Mouse (Mus musculus) midbrain, embryonic 10.5 days (tissue): ENCODE measurements around the gene Morn3. TPM values are rescaled to one million over a fixed set of nuclear protein-coding genes. Genes with fewer than 3 reads are reported as not detected.

Experiments used
- DNase-seq: peaks from one replicate; pipeline ENCODE4 v3.0.0-alpha.2; 2017; ENCODE audit warnings: low spot score
- H3K27ac ChIP-seq: fragments of 300-500 bp; sonication (generic); replicated peaks from 2 replicates; pipeline ENCODE4 v1.5.1; 2016; ENCODE audit warnings: mild to moderate bottlenecking
- H3K27me3 ChIP-seq: fragments of 300-500 bp; sonication (generic); 2 replicates; pipeline ENCODE4 v1.6.1; 2016; ENCODE audit warnings: low read depth, mild to moderate bottlenecking; ENCODE audit not compliant: poor library complexity, severe bottlenecking
- H3K36me3 ChIP-seq: fragments of 300-500 bp; sonication (generic); 2 replicates; pipeline ENCODE4 v1.6.1; 2016; ENCODE audit warnings: mild to moderate bottlenecking, moderate library complexity
- H3K4me1 ChIP-seq: fragments of 300-500 bp; sonication (generic); 2 replicates; pipeline ENCODE4 v1.6.1; 2016
- H3K4me3 ChIP-seq: fragments of 300-500 bp; sonication (generic); 2 replicates; pipeline ENCODE4 v1.5.1; 2016; ENCODE audit warnings: mild to moderate bottlenecking, moderate library complexity
- H3K9me3 ChIP-seq: fragments of 300-500 bp; sonication (generic); replicated peaks from 2 replicates; pipeline ENCODE4 v1.6.1; 2016; ENCODE audit warnings: mild to moderate bottlenecking
- WGBS: fragments of 180-500 bp; shearing (Covaris S2); methylation state at CpG from one replicate; pipeline ENCODE4 v1.1.7; 2016; 5-methylcytosine and 5-hydroxymethylcytosine counted together
- polyA plus RNA-seq: library from polyadenylated mRNA; unstranded; fragments of >200 nt; fragmentation: Nextera tagmentation; extraction: Ambion mirVana; gene quantifications from 2 replicates; pipeline ENCODE4 v1.2.1, GENCODE M21; 2016

Gene Morn3
- polyA plus RNA-seq, 1 experiment from 2014 or later: 0.67 TPM

DNA sequence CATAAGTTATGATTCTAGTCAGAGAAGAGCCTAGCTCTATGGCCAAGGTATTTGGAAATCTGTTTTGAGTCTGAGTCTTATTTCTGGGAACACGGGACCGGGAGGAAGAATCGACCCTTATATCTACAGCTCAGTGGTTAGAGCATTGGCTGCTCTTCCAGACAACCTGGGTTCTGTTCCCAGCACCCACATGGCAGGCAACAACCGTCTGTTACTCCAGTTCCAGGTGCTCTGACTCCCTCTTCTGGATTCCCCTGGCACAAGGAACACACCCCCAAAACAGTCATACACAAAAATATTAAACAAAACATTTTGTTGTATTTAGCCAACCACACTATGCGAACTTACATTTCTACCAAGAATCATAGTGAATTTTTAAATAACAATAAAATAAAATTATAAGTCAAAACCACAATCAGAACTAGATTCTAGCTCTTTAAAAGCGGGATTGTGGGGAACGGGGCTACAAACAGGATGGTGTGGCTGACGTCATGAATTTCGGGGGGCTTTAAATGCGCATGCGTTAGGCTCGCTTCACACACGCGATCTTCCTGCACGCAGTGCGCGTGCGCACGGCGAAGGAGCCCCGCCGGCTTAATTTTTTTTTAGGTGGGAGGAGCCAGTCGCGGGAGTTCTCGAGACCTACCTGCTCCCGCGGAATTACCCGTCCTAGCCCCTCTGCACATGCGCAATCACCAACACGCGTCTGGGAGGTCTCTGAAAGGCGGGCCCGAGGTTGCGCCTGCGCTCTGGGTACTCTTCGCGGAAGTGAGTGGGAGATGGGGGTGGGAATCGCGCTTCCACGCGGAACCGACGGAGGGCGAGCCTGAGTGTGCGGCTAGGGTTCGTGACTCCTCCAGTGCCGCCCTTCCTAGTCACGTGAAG is 10.8 kb upstream of the Morn3 start:
- peak overlapping the region; percentile 54 for H3K4me3 ChIP-seq
- peaks cover 12% of the 10 kb centered on the region; the same call in 1 of the 2 replicates for H3K4me1 ChIP-seq
- no peaks in the 10 kb centered on the region for H3K27me3 ChIP-seq
- H3K9me3 ChIP-seq: no peaks in the 10 kb centered on the region
- peak; percentile 100 for DNase-seq
- WGBS: 8% methylated on average over 48 of the region's 48 CpGs
- H3K36me3 ChIP-seq: no peaks in the 10 kb centered on the region
- H3K27ac ChIP-seq: peak overlapping the region; percentile 83

DNA sequence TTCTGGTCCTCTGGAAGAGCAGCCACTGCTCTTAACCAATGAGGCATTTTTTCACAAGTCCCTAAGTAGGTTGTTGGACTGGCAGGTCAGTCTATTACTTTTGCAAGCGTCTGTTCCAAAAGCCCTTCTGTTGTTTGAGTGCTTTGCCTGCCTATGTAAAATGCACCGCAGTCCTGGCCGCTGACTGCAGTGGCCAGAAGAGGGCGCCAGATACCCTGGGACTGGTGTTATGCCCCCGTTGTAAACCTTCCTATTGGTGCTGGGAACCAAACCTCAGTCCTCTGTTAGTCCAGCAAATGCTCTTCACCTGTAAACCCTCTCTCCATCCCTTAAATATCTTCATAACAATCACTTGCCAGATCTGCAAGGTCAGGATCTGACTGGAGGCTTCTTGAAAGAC is 4.9 kb upstream of the Morn3 start:
- peaks cover 5% of the 10 kb centered on the region; the same call in 1 of the 2 replicates for H3K9me3 ChIP-seq
- no peak for DNase-seq
- no peaks in the 10 kb centered on the region for H3K36me3 ChIP-seq
- 84% methylated on average over 5 of the region's 5 CpGs for WGBS
- no peaks in the 10 kb centered on the region for H3K27me3 ChIP-seq
- H3K4me3 ChIP-seq: no peak overlapping the region
- H3K4me1 ChIP-seq: peaks cover 14% of the 10 kb centered on the region
- no peak overlapping the region for H3K27ac ChIP-seq

DNA sequence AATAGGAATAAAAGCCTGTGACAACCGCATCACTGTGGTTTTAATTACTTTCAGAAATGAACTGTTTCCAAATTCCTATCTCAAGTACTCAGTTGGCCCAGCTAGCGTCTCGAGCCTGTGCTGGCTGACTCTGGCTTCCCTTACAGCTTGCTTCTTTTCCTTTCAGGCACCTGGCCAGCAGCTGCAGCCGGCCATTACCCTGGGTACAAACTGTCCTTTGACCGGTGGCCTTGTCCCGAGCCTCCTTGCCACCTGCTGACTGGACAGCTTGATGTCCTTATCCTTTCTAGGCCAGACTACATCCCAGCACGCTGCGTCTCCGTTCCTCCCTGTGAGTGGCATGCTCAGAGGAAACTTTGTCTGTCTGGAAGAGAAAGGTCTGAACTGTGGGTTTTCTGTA is 4.1 kb upstream of the Morn3 start:
- Histone ChIP-seq H3K4me3 (no peak overlapping the region), H3K36me3 (no peaks in the 10 kb centered on the region), H3K27me3 (no peaks in the 10 kb centered on the region), H3K27ac (no peak overlapping the region), H3K4me1 (peaks cover 17% of the 10 kb centered on the region), H3K9me3 (peaks cover 5% of the 10 kb centered on the region; the same call in 1 of the 2 replicates)
- WGBS: 86% methylated on average over 9 of the region's 9 CpGs
- no peak for DNase-seq

DNA sequence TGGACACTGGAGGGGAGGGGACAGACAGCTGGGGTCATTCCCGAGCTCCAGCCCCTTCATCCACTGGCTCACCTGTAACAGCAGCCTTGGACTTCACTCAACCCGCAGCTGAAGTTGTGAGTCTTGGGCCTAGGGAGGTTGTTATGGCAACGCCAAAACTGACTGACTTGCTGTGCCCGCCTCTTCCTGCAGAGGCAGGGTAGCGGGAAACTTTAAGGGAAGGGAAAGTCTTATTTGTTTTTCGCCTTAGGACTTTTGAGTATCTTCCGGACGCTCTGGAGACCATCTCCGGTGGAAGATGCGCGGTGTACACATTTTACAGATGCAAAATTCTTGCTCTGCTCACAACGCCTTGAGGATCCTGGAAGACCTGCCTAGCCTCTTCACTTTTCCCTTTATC is 2.5 kb upstream of the Morn3 start:
- Histone ChIP-seq H3K36me3 (no peaks in the 10 kb centered on the region), H3K27me3 (no peaks in the 10 kb centered on the region), H3K9me3 (peaks cover 5% of the 10 kb centered on the region; the same call in 1 of the 2 replicates), H3K4me1 (peaks cover 21% of the 10 kb centered on the region), H3K4me3 (peak overlapping the region; percentile 44), H3K27ac (peak overlapping the region; percentile 86)
- peak; percentile 68 for DNase-seq
- 6% methylated on average over 12 of the region's 12 CpGs for WGBS

DNA sequence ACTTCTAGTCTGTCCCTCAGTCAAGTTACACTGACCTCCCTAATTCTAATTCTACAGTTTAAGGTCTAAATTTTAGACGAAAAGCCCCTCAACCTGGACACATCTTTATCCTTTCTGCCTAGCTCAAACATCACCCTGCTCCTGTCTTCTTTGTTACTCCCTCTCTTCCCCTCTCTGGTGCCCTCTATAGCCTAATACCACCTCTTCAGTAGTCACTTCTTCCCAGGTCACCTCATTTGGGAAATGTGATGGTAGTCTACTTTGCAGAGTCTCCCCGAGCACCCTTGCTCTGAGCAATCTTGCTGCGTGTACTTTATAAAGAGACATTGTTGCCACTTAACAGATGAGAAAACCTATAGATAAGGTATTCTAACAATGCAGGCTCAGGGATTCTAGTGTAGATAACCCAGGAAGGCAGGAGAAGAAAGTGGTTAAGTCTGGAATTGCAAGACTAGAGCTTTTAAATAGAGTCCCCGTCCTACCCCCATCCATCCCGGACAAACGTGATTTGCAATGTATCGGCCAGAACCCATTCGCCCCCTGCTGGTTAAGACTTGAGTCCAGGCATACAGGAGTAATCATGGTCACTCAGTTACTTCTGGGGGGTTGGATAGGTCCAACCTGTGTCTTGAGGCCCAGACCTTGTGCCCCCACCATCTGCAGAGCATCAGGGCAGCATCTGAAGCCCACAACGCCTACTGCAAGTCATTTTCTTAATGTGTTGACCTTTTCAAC is 1.1 kb downstream of the Morn3 start:
- H3K4me3 ChIP-seq: no peak overlapping the region
- H3K27ac ChIP-seq: no peak overlapping the region
- peak; percentile 47 for DNase-seq
- peaks cover under 1% of the 10 kb centered on the region; the same call in 1 of the 2 replicates for H3K27me3 ChIP-seq
- peaks cover 22% of the 10 kb centered on the region for H3K4me1 ChIP-seq
- WGBS: 48% methylated on average over 9 of the region's 9 CpGs
- no peaks in the 10 kb centered on the region for H3K36me3 ChIP-seq
- no peaks in the 10 kb centered on the region for H3K9me3 ChIP-seq

GRCm38 (mm10) chr5:123043856-123044255 is 3.0 kb downstream of the Morn3 start:
- no peak overlapping the region for H3K27ac ChIP-seq
- 26% methylated on average over 7 of the region's 7 CpGs for WGBS
- H3K4me1 ChIP-seq: peaks cover 22% of the 10 kb centered on the region
- H3K27me3 ChIP-seq: peaks cover 4% of the 10 kb centered on the region; the same call in 1 of the 2 replicates
- no peaks in the 10 kb centered on the region for H3K9me3 ChIP-seq
- H3K36me3 ChIP-seq: no peaks in the 10 kb centered on the region
- no peak overlapping the region for H3K4me3 ChIP-seq
- DNase-seq: peak; percentile 36

DNA sequence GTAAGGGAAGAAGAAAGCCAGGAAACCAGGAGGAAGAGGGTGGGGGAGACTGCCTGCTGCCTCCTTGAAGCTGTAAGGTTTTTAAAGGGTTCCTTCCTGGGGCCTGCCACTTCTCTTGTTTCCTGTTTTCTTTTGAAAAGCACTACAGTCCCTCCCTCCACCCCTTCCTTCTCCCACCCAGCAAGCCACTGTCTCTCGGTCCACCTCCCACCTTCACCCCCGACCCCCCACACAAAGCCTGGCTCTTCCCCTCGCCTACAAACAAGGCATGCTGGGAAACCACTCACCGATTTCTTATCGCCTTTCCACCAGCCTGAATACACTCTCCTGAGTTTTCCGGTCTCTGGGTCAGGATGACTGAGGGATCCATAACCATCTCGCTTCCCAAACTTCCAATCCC is 6.0 kb downstream of the Morn3 start:
- 0 out of 2 replicates have a peak overlapping the region, but pooled peaks have one; percentile 38 for H3K27ac ChIP-seq
- H3K9me3 ChIP-seq: no peaks in the 10 kb centered on the region
- H3K36me3 ChIP-seq: no peaks in the 10 kb centered on the region
- peaks cover 18% of the 10 kb centered on the region for H3K4me1 ChIP-seq
- 65% methylated on average over 7 of the region's 7 CpGs for WGBS
- peaks cover 4% of the 10 kb centered on the region; the same call in 1 of the 2 replicates for H3K27me3 ChIP-seq
- H3K4me3 ChIP-seq: no peak overlapping the region
- DNase-seq: no peak

DNA sequence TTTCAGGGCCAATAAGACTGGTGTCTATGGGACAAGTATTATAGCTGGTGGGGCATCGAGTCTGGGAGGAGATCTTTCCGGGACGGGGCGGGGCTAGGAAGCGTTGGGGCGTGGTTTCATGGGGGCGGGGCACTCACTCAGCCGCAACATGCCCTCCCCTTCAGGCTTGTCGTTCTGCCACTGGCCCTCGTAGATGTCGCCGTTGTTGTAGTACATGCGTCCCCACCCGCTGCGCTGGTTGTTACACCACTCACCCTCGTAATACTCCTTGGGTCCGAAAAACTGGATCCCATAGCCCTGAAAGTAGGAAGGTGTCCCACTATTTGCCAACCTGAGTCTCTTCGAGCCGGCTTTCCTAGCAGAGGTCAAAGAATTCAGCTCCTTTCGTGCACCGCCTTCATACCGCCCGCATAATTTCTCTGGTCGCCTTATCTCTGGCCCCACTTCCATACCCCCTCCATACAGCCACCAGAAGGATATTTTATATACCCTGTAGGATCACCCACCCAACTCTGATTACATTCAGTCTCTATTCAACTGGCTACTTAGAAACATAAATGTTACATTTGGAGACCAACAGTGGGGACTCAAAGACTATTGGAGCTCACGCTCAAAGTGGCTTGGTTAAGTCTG is 7.6 kb downstream of the Morn3 start:
- Histone ChIP-seq H3K27me3 (peaks cover 4% of the 10 kb centered on the region; the same call in 1 of the 2 replicates), H3K9me3 (no peaks in the 10 kb centered on the region), H3K27ac (peak overlapping the region; percentile 58), H3K4me1 (peaks cover 24% of the 10 kb centered on the region), H3K36me3 (no peaks in the 10 kb centered on the region), H3K4me3 (peak overlapping the region; percentile 49)
- DNase-seq: peak; percentile 66
- 5% methylated on average over 25 of the region's 25 CpGs for WGBS

- no peak overlapping the region for H3K27ac ChIP-seq
- DNase-seq: no peak
- WGBS: 85% methylated on average over 5 of the region's 5 CpGs
Measured at GRCm38 (mm10) chr5:123038115-123038514, 8.7 kb downstream of the Morn3 start.

DNA sequence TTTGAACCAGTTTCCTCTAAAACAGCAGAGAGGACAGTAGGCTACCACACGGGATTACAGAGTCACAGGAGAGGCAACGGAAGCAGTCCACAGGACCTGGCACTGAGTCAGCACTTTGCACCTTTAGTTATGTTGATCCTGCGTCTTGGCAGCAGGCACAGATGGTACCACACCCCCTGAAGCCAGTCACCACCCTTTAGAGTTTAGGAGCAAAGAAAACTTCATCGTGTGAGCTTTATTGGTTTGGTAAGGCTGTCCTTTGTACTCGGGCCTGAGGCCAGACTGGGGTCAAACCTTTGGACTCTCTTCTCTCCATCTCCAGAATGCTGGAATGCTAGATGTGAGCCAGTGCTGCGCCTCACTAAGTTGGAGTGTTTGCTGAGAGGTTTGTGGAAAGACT is 11.3 kb downstream of the Morn3 start:
- H3K4me1 ChIP-seq: peaks cover 20% of the 10 kb centered on the region
- H3K27ac ChIP-seq: no peak overlapping the region
- H3K9me3 ChIP-seq: peaks cover 3% of the 10 kb centered on the region; the same call in 1 of the 2 replicates
- WGBS: 42% methylated on average over 6 of the region's 6 CpGs
- no peak for DNase-seq
- H3K27me3 ChIP-seq: peaks cover 2% of the 10 kb centered on the region; the same call in 1 of the 2 replicates
- no peak overlapping the region for H3K4me3 ChIP-seq
- H3K36me3 ChIP-seq: peaks cover 16% of the 10 kb centered on the region

More at GRCm38 (mm10) chr5:123038115-123038514, 8.7 kb downstream of the Morn3 start:
- peaks cover 4% of the 10 kb centered on the region; the same call in 1 of the 2 replicates for H3K27me3 ChIP-seq
- H3K4me3 ChIP-seq: no peak overlapping the region
- H3K9me3 ChIP-seq: no peaks in the 10 kb centered on the region
- no peaks in the 10 kb centered on the region for H3K36me3 ChIP-seq
- H3K4me1 ChIP-seq: peaks cover 24% of the 10 kb centered on the region

DNA sequence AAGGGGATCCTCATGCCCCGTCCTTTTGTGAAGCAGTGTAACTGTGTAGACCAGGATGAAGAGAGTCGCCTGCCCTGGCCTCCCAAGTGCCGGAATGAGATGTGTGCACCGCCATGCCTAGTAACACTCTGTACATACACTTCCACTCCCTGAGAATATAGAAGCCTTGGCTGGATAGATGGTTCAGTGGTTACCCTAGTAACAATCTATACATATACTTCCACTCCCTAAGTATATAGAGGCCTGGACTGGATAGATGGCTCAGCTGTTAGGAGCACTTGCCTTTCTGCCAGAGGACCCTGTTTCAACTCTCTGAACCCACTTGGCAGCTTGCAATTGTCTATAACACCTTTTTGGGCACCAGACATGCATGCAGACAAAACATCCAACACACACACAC is 11.7 kb downstream of the Morn3 start:
- DNase-seq: no peak
- H3K4me3 ChIP-seq: no peak overlapping the region
- peaks cover 20% of the 10 kb centered on the region for H3K36me3 ChIP-seq
- peaks cover 20% of the 10 kb centered on the region for H3K4me1 ChIP-seq
- no peak overlapping the region for H3K27ac ChIP-seq
- no peaks in the 10 kb centered on the region for H3K27me3 ChIP-seq
- peaks cover 3% of the 10 kb centered on the region; the same call in 1 of the 2 replicates for H3K9me3 ChIP-seq
- WGBS: 88% methylated on average over 4 of the region's 4 CpGs

- 72% methylated on average over 7 of the region's 7 CpGs for WGBS
- H3K9me3 ChIP-seq: peaks cover 3% of the 10 kb centered on the region; the same call in 1 of the 2 replicates
- no peak for DNase-seq
- no peak overlapping the region for H3K27ac ChIP-seq
- no peak overlapping the region for H3K4me3 ChIP-seq
- peaks cover 9% of the 10 kb centered on the region; the same call in 1 of the 2 replicates for H3K4me1 ChIP-seq
- no peaks in the 10 kb centered on the region for H3K27me3 ChIP-seq
- H3K36me3 ChIP-seq: peaks cover 34% of the 10 kb centered on the region
Measured at GRCm38 (mm10) chr5:123033646-123034160, 13.1 kb downstream of the Morn3 start.
